Mouse (Mus musculus) myocyte (in vitro differentiated cells): ENCODE results near the gene Schip1. TPM values are rescaled to one million over a fixed set of nuclear protein-coding genes. Genes with fewer than 3 reads are reported as not detected.

Source experiments
- H3K27me3 ChIP-seq: one replicate; pipeline ENCODE4 v1.6.1; 2011; ENCODE audit not compliant: control insufficient read depth, insufficient read depth, insufficient read length
- H3K36me3 ChIP-seq: one replicate; pipeline ENCODE4 v1.6.1; 2011; ENCODE audit not compliant: control insufficient read depth, insufficient read depth
- H3K4me2 ChIP-seq: one replicate; pipeline ENCODE4 v1.6.1; 2011; ENCODE audit warnings: low read depth, control low read depth
- H3K4me3 ChIP-seq: one replicate; pipeline ENCODE4 v1.5.1; 2011; ENCODE audit warnings: mild to moderate bottlenecking, control low read depth, moderate library complexity
- H3K79me2 ChIP-seq: one replicate; pipeline ENCODE4 v1.6.1; 2011; ENCODE audit not compliant: control insufficient read depth, insufficient read depth
- H3ac ChIP-seq: one replicate; pipeline ENCODE4 v1.6.1; 2011; ENCODE audit not compliant: control insufficient read depth, insufficient read length
- CEBPB ChIP-seq: IDR thresholded peaks from 2 replicates; pipeline ENCODE4 v1.6.1; 2011; ENCODE audit warnings: mild to moderate bottlenecking, moderate library complexity; ENCODE audit not compliant: poor library complexity, insufficient read depth, severe bottlenecking
- E2F4 ChIP-seq: IDR thresholded peaks from one replicate; pipeline ENCODE4 v1.6.1; 2011; ENCODE audit warnings: mild to moderate bottlenecking, control low read depth, moderate library complexity; ENCODE audit not compliant: insufficient read depth
- MAX ChIP-seq: IDR thresholded peaks from one replicate; pipeline ENCODE4 v1.6.1; 2011; ENCODE audit warnings: low read depth, mild to moderate bottlenecking, control low read depth
- MYOD1 ChIP-seq, 3 experiments: IDR thresholded peaks; one replicate each; pipeline ENCODE4 v1.6.1; 2011; ENCODE audit warnings: control low read depth in 2 of 3, low read depth in 2 of 3, mild to moderate bottlenecking in 2 of 3, moderate library complexity in 1 of 3; ENCODE audit not compliant: insufficient read length in 2 of 3, control insufficient read depth in 1 of 3
- MYOG ChIP-seq, 3 experiments: IDR thresholded peaks; one replicate each; pipeline ENCODE4 v1.6.1; 2011; ENCODE audit warnings: control low read depth in 2 of 3, low read depth in 2 of 3, mild to moderate bottlenecking in 2 of 3; ENCODE audit not compliant: insufficient read length in 2 of 3, control insufficient read depth in 1 of 3, insufficient read depth in 1 of 3
- POLR2A ChIP-seq: IDR thresholded peaks from one replicate; pipeline ENCODE4 v1.6.1; 2011; ENCODE audit warnings: low read depth, mild to moderate bottlenecking, control low read depth, moderate library complexity; ENCODE audit not compliant: insufficient read length
- POLR2AphosphoS2 ChIP-seq: IDR thresholded peaks from one replicate; pipeline ENCODE4 v1.6.1; 2011; ENCODE audit warnings: low read depth, control low read depth; ENCODE audit not compliant: insufficient read length
- REST ChIP-seq: IDR thresholded peaks from one replicate; pipeline ENCODE4 v1.6.1; 2011; ENCODE audit warnings: mild to moderate bottlenecking, control low read depth, moderate library complexity; ENCODE audit not compliant: insufficient read depth, insufficient read length
- SRF ChIP-seq: IDR thresholded peaks from one replicate; pipeline ENCODE4 v1.6.1; 2011; ENCODE audit warnings: low read depth; ENCODE audit not compliant: control insufficient read depth, insufficient read length
- TCF12 ChIP-seq: IDR thresholded peaks from one replicate; pipeline ENCODE4 v1.6.1; 2011; ENCODE audit warnings: mild to moderate bottlenecking, control low read depth; ENCODE audit not compliant: poor library complexity, insufficient read depth, severe bottlenecking
- TCF3 ChIP-seq: IDR thresholded peaks from one replicate; pipeline ENCODE4 v1.6.1; 2011; ENCODE audit warnings: low read depth, control low read depth; ENCODE audit not compliant: insufficient read length
- USF1 ChIP-seq: IDR thresholded peaks from one replicate; pipeline ENCODE4 v1.6.1; 2011; ENCODE audit warnings: low read depth, mild to moderate bottlenecking, control low read depth, moderate library complexity
- polyA plus RNA-seq: library from polyadenylated mRNA; unstranded; fragments of >200 nt; fragmentation: generic; extraction: Trizol; gene quantifications from one replicate; pipeline ENCODE4 v1.2.1, GENCODE M21; 2012; ENCODE audit warnings: missing spikeins

Gene Schip1
- polyA plus RNA-seq, 1 experiment: 23.3 TPM

GRCm38 (mm10) chr3:68378799-68379198, 314.2 kb downstream of the Schip1 start:
- Histone ChIP-seq H3K36me3 (no peaks in the 10 kb centered on the region), H3K79me2 (no peaks in the 10 kb centered on the region), H3ac (no peak overlapping the region), H3K4me3 (no peak overlapping the region), H3K4me2 (no peak overlapping the region), H3K27me3 (peaks cover 5% of the 10 kb centered on the region)
- TF ChIP-seq USF1 (no peak), REST (no peak), MYOD1 (IDR thresholded peaks at IDR 0.05; ENCODE audit: control insufficient read depth in 1 of 3, insufficient read length in 2 of 3, low read depth in 2 of 3) (no peak), TCF12 (no peak), MYOG (IDR thresholded peaks at IDR 0.05; ENCODE audit: control insufficient read depth in 1 of 3, insufficient read depth in 1 of 3, insufficient read length in 2 of 3, low read depth in 2 of 3) (no peak), POLR2A (no peak), CEBPB (no peak), TCF3 (no peak), E2F4 (no peak), SRF (no peak), MAX (no peak), POLR2AphosphoS2 (no peak)

DNA sequence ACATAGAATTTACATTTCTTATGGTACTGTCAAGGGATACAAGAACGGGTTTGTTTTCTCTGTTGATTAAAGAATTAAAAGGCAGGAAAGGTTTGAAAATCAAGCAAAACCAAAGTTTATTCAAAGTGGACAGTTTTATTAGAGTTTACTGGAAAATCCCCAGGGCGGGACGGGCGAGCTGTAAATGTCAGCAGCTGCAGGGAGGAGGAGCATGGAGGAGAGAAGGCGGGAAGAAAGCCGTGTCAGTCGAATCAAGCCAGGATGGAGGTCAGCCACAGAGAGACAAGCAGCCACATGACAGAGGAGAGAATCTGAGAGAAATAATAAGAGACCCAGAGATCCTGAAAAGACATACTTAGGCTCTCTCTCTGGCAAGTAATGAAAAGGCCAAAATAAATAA, 314.6 kb downstream of the Schip1 start:
- TF ChIP-seq TCF12: no peak
- TF ChIP-seq E2F4: no peak
- TF ChIP-seq MAX: no peak
- no peak for TF ChIP-seq REST
- TF ChIP-seq MYOG (IDR thresholded peaks at IDR 0.05; ENCODE audit: control insufficient read depth in 1 of 3, insufficient read depth in 1 of 3, insufficient read length in 2 of 3, low read depth in 2 of 3): no peak
- TF ChIP-seq POLR2A: no peak
- TF ChIP-seq CEBPB: no peak
- TF ChIP-seq SRF: no peak
- no peak for TF ChIP-seq TCF3
- no peak for TF ChIP-seq USF1
- no peak for TF ChIP-seq POLR2AphosphoS2
- TF ChIP-seq MYOD1 (IDR thresholded peaks at IDR 0.05; ENCODE audit: control insufficient read depth in 1 of 3, insufficient read length in 2 of 3, low read depth in 2 of 3): no peak
- H3K4me2 ChIP-seq: no peak overlapping the region
- no peaks in the 10 kb centered on the region for H3K36me3 ChIP-seq
- H3K27me3 ChIP-seq: peaks cover 5% of the 10 kb centered on the region
- H3ac ChIP-seq: no peak overlapping the region
- H3K79me2 ChIP-seq: no peaks in the 10 kb centered on the region
- H3K4me3 ChIP-seq: no peak overlapping the region

- Histone ChIP-seq H3ac (no peak overlapping the region), H3K36me3 (no peaks in the 10 kb centered on the region), H3K4me2 (no peak overlapping the region), H3K27me3 (no peaks in the 10 kb centered on the region), H3K79me2 (no peaks in the 10 kb centered on the region), H3K4me3 (no peak overlapping the region)
- no peak for TF ChIP-seq TCF3
- TF ChIP-seq POLR2AphosphoS2: no peak
- no peak for TF ChIP-seq MAX
- no peak for TF ChIP-seq TCF12
- TF ChIP-seq MYOD1 (IDR thresholded peaks at IDR 0.05; ENCODE audit: control insufficient read depth in 1 of 3, insufficient read length in 2 of 3, low read depth in 2 of 3): no peak
- TF ChIP-seq SRF: no peak
- TF ChIP-seq E2F4: no peak
- TF ChIP-seq USF1: no peak
- no peak for TF ChIP-seq MYOG (IDR thresholded peaks at IDR 0.05; ENCODE audit: control insufficient read depth in 1 of 3, insufficient read depth in 1 of 3, insufficient read length in 2 of 3, low read depth in 2 of 3)
- no peak for TF ChIP-seq POLR2A
- no peak for TF ChIP-seq REST
- TF ChIP-seq CEBPB: no peak
Observed at GRCm38 (mm10) chr3:68383672-68384071, 319.1 kb downstream of the Schip1 start.

DNA sequence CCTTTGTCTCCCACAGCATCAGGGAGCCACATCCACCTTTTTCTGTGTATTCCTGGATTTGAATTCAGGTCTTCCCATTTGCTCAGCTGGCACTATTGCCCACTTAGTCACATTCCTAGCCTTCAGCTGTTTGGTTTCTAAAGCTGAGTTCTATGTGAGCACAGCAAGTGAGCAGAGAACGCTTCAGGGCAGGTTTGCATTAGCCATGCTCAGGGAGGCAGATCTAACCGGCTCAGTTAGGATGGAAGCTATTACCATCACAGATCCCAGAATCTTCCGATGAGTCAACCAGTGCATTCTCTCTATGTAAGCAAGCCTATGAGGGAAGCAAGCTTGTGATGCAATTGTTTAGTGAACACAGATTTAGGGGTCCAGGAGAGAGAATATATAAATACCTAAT, 320.9 kb downstream of the Schip1 start:
- no peak overlapping the region for H3ac ChIP-seq
- TF ChIP-seq MYOG (IDR thresholded peaks at IDR 0.05; ENCODE audit: control insufficient read depth in 1 of 3, insufficient read depth in 1 of 3, insufficient read length in 2 of 3, low read depth in 2 of 3) (no peak), E2F4 (no peak), SRF (no peak), CEBPB (no peak), TCF3 (no peak)
- H3K4me2 ChIP-seq: no peak overlapping the region
- H3K36me3 ChIP-seq: no peaks in the 10 kb centered on the region
- no peak overlapping the region for H3K4me3 ChIP-seq
- no peaks in the 10 kb centered on the region for H3K79me2 ChIP-seq
- H3K27me3 ChIP-seq: no peaks in the 10 kb centered on the region

DNA sequence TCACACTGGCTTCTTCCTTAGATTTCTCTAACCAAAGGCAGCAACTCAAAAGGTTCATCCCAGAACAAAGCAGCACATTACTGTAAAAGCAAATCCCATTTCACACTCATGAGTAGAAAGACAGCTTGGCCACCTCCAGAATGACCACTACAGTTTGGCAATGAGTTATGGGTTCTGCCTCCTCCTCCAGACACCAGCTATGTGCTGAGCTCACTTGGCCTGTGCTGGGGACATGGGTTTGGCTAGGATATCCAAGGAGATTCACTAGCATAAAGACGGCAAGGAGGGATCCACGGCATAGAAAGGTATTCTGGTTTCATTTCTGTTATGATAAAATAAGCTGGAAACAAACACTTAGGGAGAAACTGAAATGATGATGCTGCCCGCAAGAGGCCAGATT, 323.4 kb downstream of the Schip1 start:
- Histone ChIP-seq H3K4me3 (no peak overlapping the region), H3K36me3 (no peaks in the 10 kb centered on the region), H3K4me2 (no peak overlapping the region), H3K79me2 (no peaks in the 10 kb centered on the region), H3K27me3 (no peaks in the 10 kb centered on the region), H3ac (no peak overlapping the region)
- no peak for TF ChIP-seq MYOG (IDR thresholded peaks at IDR 0.05; ENCODE audit: control insufficient read depth in 1 of 3, insufficient read depth in 1 of 3, insufficient read length in 2 of 3, low read depth in 2 of 3)
- TF ChIP-seq REST: no peak
- TF ChIP-seq USF1: no peak
- TF ChIP-seq POLR2A: no peak
- TF ChIP-seq TCF3: no peak
- no peak for TF ChIP-seq MYOD1 (IDR thresholded peaks at IDR 0.05; ENCODE audit: control insufficient read depth in 1 of 3, insufficient read length in 2 of 3, low read depth in 2 of 3)
- no peak for TF ChIP-seq MAX
- no peak for TF ChIP-seq SRF
- no peak for TF ChIP-seq TCF12
- no peak for TF ChIP-seq E2F4
- no peak for TF ChIP-seq CEBPB
- no peak for TF ChIP-seq POLR2AphosphoS2
